14 mouse cellular contexts compared by ENCODE assay signal in genomic region chr1:86480735-86481447, GRCm38 (mm10). TPM values are rescaled to one million over a fixed set of nuclear protein-coding genes. Genes with fewer than 3 reads are reported as not detected.
DNase-seq lines count a peak whose midpoint lies in the region; ATAC-seq and TF ChIP-seq lines count a peak whose summit lies in the region.
"Had no signal": no experiment of that assay in that cellular context is flagged by ENCODE, and none has a peak within 500 bp of the region (broad histone marks: within the 10 kb centered on the region; RNA-seq: fewer than 3 reads in every experiment).

No protein-coding gene starts in this region.

- intact Hi-C loops in gastrocnemius, adult 2 months (cut with DNase I) = no loop called here

- no peak for TF ChIP-seq EP300 in liver, postnatal 0 days (IDR thresholded peaks at IDR 0.05; ENCODE audit: low read depth)

- no peaks in the 10 kb centered on the region for H3K36me3 ChIP-seq in lung, embryonic 15.5 days
- no peaks in the 10 kb centered on the region for H3K36me3 ChIP-seq in embryonic facial prominence, embryonic 10.5 days (replicated peaks)
- no peaks in the 10 kb centered on the region for H3K36me3 ChIP-seq in intestine, postnatal 0 days (ENCODE audit: control insufficient read depth, insufficient read depth)
- no peaks in the 10 kb centered on the region for H3K36me3 ChIP-seq in liver, postnatal 0 days (replicated peaks; ENCODE audit: insufficient read depth, low read length)
- H3K36me3 ChIP-seq: heart, embryonic 13.5 days; midbrain, embryonic 13.5 days had no signal

- no peak overlapping the region for H3K4me3 ChIP-seq in lung, embryonic 15.5 days
- H3K4me3 ChIP-seq in embryonic facial prominence, embryonic 10.5 days = no peak overlapping the region
- H3K4me3 ChIP-seq in intestine, postnatal 0 days (ENCODE audit: low read depth, low read length) = no peak overlapping the region
- H3K4me3 ChIP-seq in liver, postnatal 0 days (ENCODE audit: low read depth, low read length) = no peak overlapping the region
- H3K4me3 ChIP-seq in gastrocnemius, adult 2 months = no peak overlapping the region
- H3K4me3 ChIP-seq: heart, embryonic 13.5 days; midbrain, embryonic 13.5 days had no signal

- H3K9me3 ChIP-seq in lung, embryonic 15.5 days = no peaks in the 10 kb centered on the region
- no peaks in the 10 kb centered on the region for H3K9me3 ChIP-seq in embryonic facial prominence, embryonic 10.5 days
- H3K9me3 ChIP-seq in intestine, postnatal 0 days (ENCODE audit: control insufficient read depth) = no peaks in the 10 kb centered on the region
- no peaks in the 10 kb centered on the region for H3K9me3 ChIP-seq in liver, postnatal 0 days (ENCODE audit: low read length)
- H3K9me3 ChIP-seq: heart, embryonic 13.5 days; midbrain, embryonic 13.5 days had no signal

- ATAC-seq in lung, embryonic 15.5 days (ENCODE audit: borderline replicate concordance, extremely low read depth, low FRiP score, low TSS enrichment) = 0 out of 2 replicates have a peak, but pooled peaks have one; percentile 11
- no peak for ATAC-seq in intestine, postnatal 0 days
- ATAC-seq in liver, postnatal 0 days = no peak
- ATAC-seq: midbrain, embryonic 13.5 days had no signal

- H3K27ac ChIP-seq in lung, embryonic 15.5 days = peak overlapping the region; percentile 86
- peak overlapping the region; percentile 70 for H3K27ac ChIP-seq in embryonic facial prominence, embryonic 10.5 days (replicated peaks)
- H3K27ac ChIP-seq in intestine, postnatal 0 days (ENCODE audit: low read depth, low read length) = peak overlapping the region; percentile 70; the same call in 1 of the 2 replicates
- peak overlapping the region; percentile 39; the same call in 1 of the 2 replicates for H3K27ac ChIP-seq in liver, postnatal 0 days (ENCODE audit: low read depth)
- no peak overlapping the region for H3K27ac ChIP-seq in gastrocnemius, adult 2 months
- H3K27ac ChIP-seq: heart, embryonic 13.5 days; midbrain, embryonic 13.5 days had no signal

- H3K9ac ChIP-seq in lung, embryonic 15.5 days = no peak overlapping the region
- no peak overlapping the region for H3K9ac ChIP-seq in intestine, postnatal 0 days (ENCODE audit: low read depth, low read length)
- no peak overlapping the region for H3K9ac ChIP-seq in liver, postnatal 0 days (replicated peaks)
- H3K9ac ChIP-seq: midbrain, embryonic 13.5 days had no signal

- TF ChIP-seq CTCF in intestine, postnatal 0 days (IDR thresholded peaks at IDR 0.05; ENCODE audit: low read depth) = no peak
- no peak for TF ChIP-seq CTCF in liver, postnatal 0 days (IDR thresholded peaks at IDR 0.05; ENCODE audit: low read depth)
- no peak for TF ChIP-seq CTCF in gastrocnemius, adult 2 months (IDR thresholded peaks at IDR 0.05)

- H3K4me2 ChIP-seq in lung, embryonic 15.5 days = no peak overlapping the region
- no peak overlapping the region for H3K4me2 ChIP-seq in intestine, postnatal 0 days (replicated peaks; ENCODE audit: low read depth)
- no peak overlapping the region for H3K4me2 ChIP-seq in liver, postnatal 0 days (ENCODE audit: low read depth, low read length)
- H3K4me2 ChIP-seq: heart, embryonic 13.5 days; midbrain, embryonic 13.5 days had no signal

- no peak for DNase-seq in lung, postnatal 36 days
- no peak for DNase-seq in embryonic facial prominence, embryonic 10.5 days (ENCODE audit: low spot score)
- no peak for DNase-seq in liver, postnatal 0 days
- DNase-seq in layer of hippocampus, adult 9-10 months (ENCODE audit: low spot score) = no peak
- DNase-seq in gastrocnemius, adult 2 months = no peak
- DNase-seq: thymus, postnatal 25 days had no signal

- 55% methylated on average over 8 of the region's 8 CpGs for WGBS in lung, embryonic 15.5 days
- WGBS in embryonic facial prominence, embryonic 10.5 days = 87% methylated on average over 8 of the region's 8 CpGs
- 59% methylated on average over 8 of the region's 8 CpGs for WGBS in intestine, postnatal 0 days
- 70% methylated on average over 8 of the region's 8 CpGs for WGBS in liver, postnatal 0 days (ENCODE audit: insufficient replicate concordance)

- H3K27me3 ChIP-seq in lung, embryonic 15.5 days = no peaks in the 10 kb centered on the region
- no peaks in the 10 kb centered on the region for H3K27me3 ChIP-seq in embryonic facial prominence, embryonic 10.5 days (replicated peaks; ENCODE audit: low read depth, poor library complexity, severe bottlenecking)
- H3K27me3 ChIP-seq in intestine, postnatal 0 days (replicated peaks; ENCODE audit: control insufficient read depth, insufficient read depth, low read length) = no peaks in the 10 kb centered on the region
- H3K27me3 ChIP-seq in liver, postnatal 0 days (ENCODE audit: insufficient read depth, low read length) = no peaks in the 10 kb centered on the region
- H3K27me3 ChIP-seq: heart, embryonic 13.5 days; midbrain, embryonic 13.5 days had no signal

- H3K4me1 ChIP-seq in lung, embryonic 15.5 days = peaks cover 13% of the 10 kb centered on the region
- peaks cover 18% of the 10 kb centered on the region for H3K4me1 ChIP-seq in embryonic facial prominence, embryonic 10.5 days
- H3K4me1 ChIP-seq in intestine, postnatal 0 days (replicated peaks; ENCODE audit: control insufficient read depth, insufficient read depth, low read length) = 0 out of 2 replicates have a peak, but pooled peaks cover 5% of the 10 kb centered on the region
- H3K4me1 ChIP-seq in liver, postnatal 0 days (ENCODE audit: insufficient read depth) = peaks cover 37% of the 10 kb centered on the region

RNA-seq across cellular contexts. Expression of gene Ptma, which starts 45.6 kb away (rescaled TPM):
- 2,819 and 2,940 TPM in 2 replicates for polyA plus RNA-seq in lung, embryonic 15.5 days (2015; fragmentation: Nextera tagmentation; extraction: Ambion mirVana)
- 3,352 and 3,592 TPM in 2 replicates for polyA plus RNA-seq in embryonic facial prominence, embryonic 10.5 days (2016; fragmentation: Nextera tagmentation; extraction: Ambion mirVana)
- polyA plus RNA-seq in intestine, postnatal 0 days (2015; fragmentation: Nextera tagmentation; extraction: Ambion mirVana) = 1,008 and 1,098 TPM in 2 replicates
- polyA plus RNA-seq in liver, postnatal 0 days (2015; fragmentation: Nextera tagmentation; extraction: Ambion mirVana) = 750 and 799 TPM in 2 replicates
- total RNA-seq in gastrocnemius, adult 2 months (2021) = 100 to 1,000 TPM in 1 of 2 experiments, 10 to 100 TPM in 1; 58.5 to 108 TPM

RNA-seq across cellular contexts. Expression of gene Tex44, which starts 54.8 kb away (rescaled TPM):
- polyA plus RNA-seq in lung, embryonic 15.5 days (2015; fragmentation: Nextera tagmentation; extraction: Ambion mirVana) = not detected in 2 replicates
- polyA plus RNA-seq in embryonic facial prominence, embryonic 10.5 days (2016; fragmentation: Nextera tagmentation; extraction: Ambion mirVana) = not detected in 2 replicates
- not detected in 2 replicates for polyA plus RNA-seq in intestine, postnatal 0 days (2015; fragmentation: Nextera tagmentation; extraction: Ambion mirVana)
- not detected in 2 replicates for polyA plus RNA-seq in liver, postnatal 0 days (2015; fragmentation: Nextera tagmentation; extraction: Ambion mirVana)
- not detected for total RNA-seq in gastrocnemius, adult 2 months (2021)
- total RNA-seq: common myeloid progenitor, adult 5-6 weeks; layer of hippocampus, postnatal 10 days had no signal
- polyA plus RNA-seq: heart, embryonic 13.5 days; limb, embryonic 11.5 days; midbrain, embryonic 13.5 days; small intestine, adult 2 months had no signal

RNA-seq across cellular contexts. Expression of gene Nmur1, which starts 54.9 kb away (rescaled TPM):
- 0.17 TPM in 1 of 2 replicates, not detected in the other for polyA plus RNA-seq in lung, embryonic 15.5 days (2015; fragmentation: Nextera tagmentation; extraction: Ambion mirVana)
- polyA plus RNA-seq in embryonic facial prominence, embryonic 10.5 days (2016; fragmentation: Nextera tagmentation; extraction: Ambion mirVana) = 0.24 TPM in 1 of 2 replicates, not detected in the other
- 4.3 and 4.5 TPM in 2 replicates for polyA plus RNA-seq in intestine, postnatal 0 days (2015; fragmentation: Nextera tagmentation; extraction: Ambion mirVana)
- not detected in 2 replicates for polyA plus RNA-seq in liver, postnatal 0 days (2015; fragmentation: Nextera tagmentation; extraction: Ambion mirVana)
- total RNA-seq in gastrocnemius, adult 2 months (2021) = not detected
- total RNA-seq: common myeloid progenitor, adult 5-6 weeks; layer of hippocampus, postnatal 10 days had no signal
- polyA plus RNA-seq: heart, embryonic 13.5 days; midbrain, embryonic 13.5 days had no signal
